Mouse (Mus musculus): ENCODE measurements at regions not wholly inside any gene's neighbourhood (a gene's known extent, or its start where the extent isn't known, plus 50 kb on each side); places are given as distances from the start of the nearest gene placed in this dataset.

DNA sequence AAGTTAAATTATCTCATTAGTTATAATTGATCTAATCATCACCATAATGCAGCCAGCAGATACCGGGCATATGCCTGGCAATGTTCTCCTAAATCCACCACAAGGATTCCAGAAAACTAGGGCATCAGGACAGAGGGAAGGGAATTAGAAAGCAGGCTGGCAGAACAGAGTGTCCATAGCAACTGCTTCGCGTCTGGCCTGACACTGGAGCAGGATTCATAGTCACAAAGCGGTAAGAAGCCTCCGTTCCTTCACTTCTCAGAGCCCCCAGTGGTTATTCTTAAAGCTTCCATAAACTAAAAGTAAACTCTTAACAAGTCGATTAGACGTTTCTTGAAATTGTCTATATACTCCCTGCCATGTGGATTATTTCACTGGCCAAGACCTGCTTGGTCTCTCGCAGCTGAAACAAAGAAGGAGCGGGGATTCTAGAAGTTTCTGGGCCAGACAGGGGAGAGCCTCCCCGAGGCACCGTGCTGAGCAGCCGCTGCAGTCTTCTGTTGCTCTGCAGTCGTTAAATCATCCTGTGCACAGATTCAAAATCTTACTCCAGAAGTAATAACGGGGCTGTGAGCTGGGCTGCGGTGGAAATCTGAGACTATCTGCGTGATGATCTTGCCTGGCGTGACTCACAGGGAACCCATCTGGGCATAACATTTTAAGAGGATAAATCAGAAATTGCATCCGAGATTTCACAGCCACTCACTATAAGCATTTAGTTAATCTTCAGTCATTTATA lies 144.2 kb upstream of the Map3k7 start:
- no peaks in the 10 kb centered on the region for H3K36me3 ChIP-seq (ENCODE audit: control insufficient read depth, insufficient read depth, low read length)
- H3K27me3 ChIP-seq (replicated peaks; ENCODE audit: control insufficient read depth, insufficient read depth, low read length) = no peaks in the 10 kb centered on the region
- no peaks in the 10 kb centered on the region for H3K4me1 ChIP-seq (replicated peaks; ENCODE audit: control insufficient read depth, insufficient read depth, low read length)
- no peak overlapping the region for H3K27ac ChIP-seq (ENCODE audit: low read depth, low read length)
- DNase-seq (ENCODE audit: low spot score) = no peak
- no peak for ATAC-seq (replicated peaks; ENCODE audit: low FRiP score)
- no peaks in the 10 kb centered on the region for H3K9me3 ChIP-seq (ENCODE audit: control insufficient read depth, low read length)
- H3K4me2 ChIP-seq = no peak overlapping the region
- H3K4me3 ChIP-seq (ENCODE audit: low read depth, low read length) = no peak overlapping the region
- WGBS = 73% methylated on average over 18 of the region's 18 CpGs
- no peak overlapping the region for H3K9ac ChIP-seq (ENCODE audit: low read depth, low read length)

DNA sequence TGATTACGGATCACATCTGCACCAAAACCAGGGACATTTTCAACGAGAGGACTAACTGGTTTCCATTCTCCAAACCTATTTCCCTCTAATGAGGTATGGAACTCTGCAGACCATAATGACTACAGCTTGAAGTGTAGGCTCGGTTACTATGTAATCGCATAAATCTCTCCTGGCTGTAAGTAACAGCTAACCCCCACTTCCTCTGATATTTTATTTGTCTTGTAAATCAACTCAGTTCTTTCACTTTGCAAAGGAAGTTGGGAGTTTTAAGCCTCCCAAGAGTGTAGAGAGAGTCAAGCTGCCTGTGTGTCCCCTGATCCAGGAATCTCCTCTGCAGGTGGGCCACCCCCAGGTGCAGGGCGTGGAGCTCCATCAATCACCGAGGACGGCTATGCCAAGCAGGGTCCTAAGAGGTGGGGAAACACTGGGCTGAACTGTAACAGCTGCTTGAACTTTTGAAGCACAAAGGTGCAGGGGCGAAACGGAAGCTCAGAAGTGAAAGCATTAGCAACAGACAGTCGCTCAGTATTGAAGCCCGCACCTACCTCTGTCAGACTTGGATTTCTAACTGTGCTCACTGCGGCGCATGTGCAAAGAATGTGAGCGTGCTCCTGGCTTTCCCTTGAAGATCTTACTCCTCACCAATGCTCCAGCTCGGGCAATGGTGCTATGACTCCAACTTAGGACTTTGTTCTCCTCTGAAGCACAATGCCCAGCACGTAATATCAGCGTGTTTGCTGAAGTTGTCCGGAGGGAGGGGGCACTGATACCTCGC lies 140.1 kb upstream of the Map3k7 start:
- WGBS = 50% methylated on average over 19 of the region's 19 CpGs
- Histone ChIP-seq H3K9ac (ENCODE audit: low read depth, low read length) (no peak overlapping the region), H3K9me3 (ENCODE audit: control insufficient read depth, low read length) (no peaks in the 10 kb centered on the region), H3K4me3 (ENCODE audit: low read depth, low read length) (no peak overlapping the region), H3K36me3 (ENCODE audit: control insufficient read depth, insufficient read depth, low read length) (no peaks in the 10 kb centered on the region), H3K4me2 (peak overlapping the region; percentile 41), H3K4me1 (replicated peaks; ENCODE audit: control insufficient read depth, insufficient read depth, low read length) (no peaks in the 10 kb centered on the region), H3K27ac (ENCODE audit: low read depth, low read length) (no peak overlapping the region), H3K27me3 (replicated peaks; ENCODE audit: control insufficient read depth, insufficient read depth, low read length) (no peaks in the 10 kb centered on the region)
- DNase-seq (ENCODE audit: low spot score) = no peak
- no peak for ATAC-seq (replicated peaks; ENCODE audit: low FRiP score)

DNA sequence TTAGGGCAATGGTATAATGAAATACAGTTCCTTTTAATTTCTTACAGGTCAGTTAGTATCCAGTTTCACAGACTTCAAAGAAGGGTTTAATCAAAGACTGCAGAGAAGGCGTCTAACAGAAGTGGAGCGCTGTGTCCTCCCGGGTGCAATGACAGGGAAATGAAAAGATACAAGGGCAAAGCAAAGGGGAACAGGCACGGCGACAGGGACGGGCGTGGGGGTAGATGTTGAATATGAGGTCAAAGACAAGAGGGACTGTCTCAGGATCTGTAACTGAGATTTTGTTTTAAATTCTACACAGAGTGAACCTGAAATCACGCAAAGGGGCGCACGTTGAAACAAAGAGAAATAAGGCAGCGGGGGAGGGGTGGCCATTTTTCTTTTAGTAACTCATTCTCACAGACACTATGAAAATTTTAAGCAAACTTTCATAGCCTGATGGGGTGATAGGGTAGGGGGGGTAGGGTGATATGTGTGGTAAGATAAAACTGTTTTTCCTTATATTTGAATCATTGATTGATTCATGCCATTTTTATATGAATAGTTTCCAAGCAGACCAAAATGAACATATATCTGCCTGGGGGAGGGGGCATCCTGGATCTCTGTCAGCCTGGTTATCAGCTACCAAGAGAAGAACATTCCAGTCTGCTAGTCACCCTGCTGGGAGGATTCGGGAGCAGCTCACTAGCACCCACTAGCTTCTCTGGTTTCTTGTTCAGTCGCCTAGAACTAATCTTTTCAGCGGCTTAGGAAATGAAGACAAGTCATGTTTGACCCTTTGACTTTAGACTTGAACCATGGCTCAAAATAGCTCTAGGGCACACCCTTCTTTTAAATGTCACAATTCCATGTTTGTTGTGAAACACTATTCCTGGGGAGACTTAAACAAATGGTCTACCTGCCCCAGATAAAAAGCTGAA lies 139.1 kb upstream of the Map3k7 start:
- H3K9ac ChIP-seq (ENCODE audit: low read depth, low read length) = no peak overlapping the region
- 63% methylated on average over 14 of the region's 14 CpGs for WGBS
- ATAC-seq (replicated peaks; ENCODE audit: low FRiP score) (no peak), DNase-seq (ENCODE audit: low spot score) (no peak)
- H3K4me2 ChIP-seq = peak overlapping the region; percentile 41
- no peaks in the 10 kb centered on the region for H3K4me1 ChIP-seq (replicated peaks; ENCODE audit: control insufficient read depth, insufficient read depth, low read length)
- H3K9me3 ChIP-seq (ENCODE audit: control insufficient read depth, low read length) = no peaks in the 10 kb centered on the region
- no peak overlapping the region for H3K27ac ChIP-seq (ENCODE audit: low read depth, low read length)
- no peaks in the 10 kb centered on the region for H3K36me3 ChIP-seq (ENCODE audit: control insufficient read depth, insufficient read depth, low read length)
- H3K27me3 ChIP-seq (replicated peaks; ENCODE audit: control insufficient read depth, insufficient read depth, low read length) = no peaks in the 10 kb centered on the region
- H3K4me3 ChIP-seq (ENCODE audit: low read depth, low read length) = no peak overlapping the region

DNA sequence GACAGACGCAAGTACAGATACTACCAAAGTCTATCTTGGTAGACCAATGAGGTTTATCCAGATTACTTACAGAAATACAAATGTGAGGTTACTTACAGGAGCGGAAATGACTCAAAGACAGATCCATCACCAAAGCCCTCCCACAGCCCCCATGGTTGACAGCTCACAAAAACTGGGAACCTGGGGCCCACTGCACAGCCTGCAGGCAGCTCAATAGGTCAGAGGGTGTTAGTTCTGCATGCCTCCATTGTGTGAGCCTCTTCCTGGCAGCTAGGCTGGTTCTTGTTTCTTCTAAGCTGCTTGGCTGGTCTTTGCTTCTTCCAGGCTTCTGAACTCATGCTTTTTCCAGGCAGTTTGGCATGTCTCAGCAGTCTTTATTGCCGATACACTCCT lies 138.5 kb upstream of the Map3k7 start:
- Histone ChIP-seq H3K36me3 (ENCODE audit: control insufficient read depth, insufficient read depth, low read length) (no peaks in the 10 kb centered on the region), H3K4me1 (replicated peaks; ENCODE audit: control insufficient read depth, insufficient read depth, low read length) (no peaks in the 10 kb centered on the region), H3K4me2 (no peak overlapping the region), H3K4me3 (ENCODE audit: low read depth, low read length) (no peak overlapping the region), H3K9ac (ENCODE audit: low read depth, low read length) (no peak overlapping the region), H3K27me3 (replicated peaks; ENCODE audit: control insufficient read depth, insufficient read depth, low read length) (no peaks in the 10 kb centered on the region), H3K9me3 (ENCODE audit: control insufficient read depth, low read length) (no peaks in the 10 kb centered on the region), H3K27ac (ENCODE audit: low read depth, low read length) (no peak overlapping the region)
- WGBS = 76% methylated on average over 3 of the region's 3 CpGs
- DNase-seq (ENCODE audit: low spot score) = no peak
- ATAC-seq (replicated peaks; ENCODE audit: low FRiP score) = no peak

DNA sequence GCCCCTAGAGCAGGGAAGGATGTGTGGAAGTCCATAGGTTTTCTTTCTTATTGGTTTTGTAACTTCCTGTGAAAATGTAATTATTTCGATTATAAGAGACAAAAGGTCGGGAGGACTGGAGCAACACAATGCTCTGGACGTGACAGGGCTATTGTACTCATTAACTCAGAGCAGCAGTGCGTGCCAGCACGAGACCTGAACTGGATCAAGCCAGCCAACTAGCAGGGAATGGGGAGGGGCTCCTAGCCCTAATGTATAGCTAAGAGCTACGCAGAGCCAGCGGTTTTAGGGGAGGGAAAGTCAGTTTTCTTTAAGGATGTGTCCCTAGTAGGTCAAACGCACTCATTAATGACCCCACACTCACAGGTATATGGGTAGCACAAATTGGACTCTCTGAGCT lies 137.2 kb upstream of the Map3k7 start:
- Histone ChIP-seq H3K27ac (ENCODE audit: low read depth, low read length) (no peak overlapping the region), H3K27me3 (replicated peaks; ENCODE audit: control insufficient read depth, insufficient read depth, low read length) (no peaks in the 10 kb centered on the region), H3K4me3 (ENCODE audit: low read depth, low read length) (no peak overlapping the region), H3K9me3 (ENCODE audit: control insufficient read depth, low read length) (no peaks in the 10 kb centered on the region), H3K4me2 (no peak overlapping the region), H3K36me3 (ENCODE audit: control insufficient read depth, insufficient read depth, low read length) (no peaks in the 10 kb centered on the region), H3K4me1 (replicated peaks; ENCODE audit: control insufficient read depth, insufficient read depth, low read length) (no peaks in the 10 kb centered on the region), H3K9ac (ENCODE audit: low read depth, low read length) (no peak overlapping the region)
- DNase-seq (ENCODE audit: low spot score) (no peak), ATAC-seq (replicated peaks; ENCODE audit: low FRiP score) (no peak)
- WGBS = 86% methylated on average over 8 of the region's 8 CpGs

DNA sequence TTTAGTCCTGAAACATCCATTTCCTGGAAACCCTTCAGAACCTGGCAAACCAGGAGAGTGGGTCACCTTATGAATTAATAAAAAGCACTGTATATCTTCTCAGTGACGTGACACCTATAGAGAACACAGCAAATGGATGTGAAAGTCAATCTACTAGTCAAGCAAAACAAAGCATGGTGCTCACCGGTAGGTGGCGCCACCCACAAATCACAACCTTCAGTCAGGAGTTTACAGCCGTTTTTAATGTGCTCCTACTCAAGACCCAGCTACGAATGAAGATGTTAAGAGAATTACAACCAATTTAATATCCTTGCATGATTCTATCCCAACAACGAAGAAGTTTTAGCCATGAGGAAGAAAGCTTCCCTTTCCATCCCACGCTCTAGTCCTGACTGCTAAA lies 136.6 kb upstream of the Map3k7 start:
- no peak overlapping the region for H3K27ac ChIP-seq (ENCODE audit: low read depth, low read length)
- H3K9me3 ChIP-seq (ENCODE audit: control insufficient read depth, low read length) = no peaks in the 10 kb centered on the region
- ATAC-seq (replicated peaks; ENCODE audit: low FRiP score) (no peak), DNase-seq (ENCODE audit: low spot score) (no peak)
- WGBS = 62% methylated on average over 7 of the region's 7 CpGs
- H3K9ac ChIP-seq (ENCODE audit: low read depth, low read length) = no peak overlapping the region
- no peaks in the 10 kb centered on the region for H3K27me3 ChIP-seq (replicated peaks; ENCODE audit: control insufficient read depth, insufficient read depth, low read length)
- H3K36me3 ChIP-seq (ENCODE audit: control insufficient read depth, insufficient read depth, low read length) = no peaks in the 10 kb centered on the region
- H3K4me1 ChIP-seq (replicated peaks; ENCODE audit: control insufficient read depth, insufficient read depth, low read length) = no peaks in the 10 kb centered on the region
- H3K4me2 ChIP-seq = no peak overlapping the region
- no peak overlapping the region for H3K4me3 ChIP-seq (ENCODE audit: low read depth, low read length)

DNA sequence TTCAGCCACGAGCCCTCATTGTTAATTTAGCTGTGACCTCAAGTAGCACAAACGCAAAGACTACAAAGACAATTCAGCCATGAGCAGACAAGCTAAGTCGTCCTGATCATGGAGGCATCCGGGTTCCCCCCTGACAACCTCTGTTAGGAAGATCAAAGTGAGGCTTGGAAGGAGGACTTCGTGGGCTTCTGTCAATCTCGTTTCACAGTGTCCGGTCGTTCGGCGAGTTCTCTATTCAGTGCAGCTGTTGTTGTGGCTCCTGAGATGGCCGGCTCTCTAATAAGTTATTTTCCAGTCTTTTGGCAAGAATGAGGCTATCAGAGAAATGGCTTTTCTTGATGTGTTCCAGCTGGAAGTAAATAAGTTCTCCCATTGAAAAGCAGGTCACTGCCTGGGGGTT lies 133.7 kb upstream of the Map3k7 start:
- H3K36me3 ChIP-seq (ENCODE audit: control insufficient read depth, insufficient read depth, low read length) = no peaks in the 10 kb centered on the region
- DNase-seq (ENCODE audit: low spot score) (no peak), ATAC-seq (replicated peaks; ENCODE audit: low FRiP score) (no peak)
- no peak overlapping the region for H3K4me3 ChIP-seq (ENCODE audit: low read depth, low read length)
- no peaks in the 10 kb centered on the region for H3K9me3 ChIP-seq (ENCODE audit: control insufficient read depth, low read length)
- H3K4me1 ChIP-seq (replicated peaks; ENCODE audit: control insufficient read depth, insufficient read depth, low read length) = no peaks in the 10 kb centered on the region
- no peak overlapping the region for H3K27ac ChIP-seq (ENCODE audit: low read depth, low read length)
- WGBS = 64% methylated on average over 11 of the region's 11 CpGs
- no peaks in the 10 kb centered on the region for H3K27me3 ChIP-seq (replicated peaks; ENCODE audit: control insufficient read depth, insufficient read depth, low read length)
- no peak overlapping the region for H3K4me2 ChIP-seq
- no peak overlapping the region for H3K9ac ChIP-seq (ENCODE audit: low read depth, low read length)

DNA sequence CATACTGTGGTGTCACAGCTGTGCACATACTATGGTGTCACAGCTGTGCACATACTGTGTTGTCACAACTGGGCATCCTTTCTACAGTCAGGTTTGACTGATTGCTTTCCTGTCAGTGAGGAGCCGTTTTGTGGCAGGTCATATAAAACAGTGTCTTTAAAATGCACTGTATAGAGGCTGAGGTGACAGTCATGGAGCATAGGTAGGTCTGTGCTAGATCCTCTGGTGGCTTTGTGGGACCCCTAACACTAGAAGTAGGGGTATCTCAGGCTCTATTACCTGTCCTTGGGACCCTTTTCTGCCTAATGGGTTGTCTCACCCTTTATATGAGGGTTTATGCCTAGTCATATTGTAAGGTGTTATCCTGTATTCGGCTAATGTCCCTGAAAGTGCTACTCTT lies 132.4 kb upstream of the Map3k7 start:
- Histone ChIP-seq H3K36me3 (ENCODE audit: control insufficient read depth, insufficient read depth, low read length) (no peaks in the 10 kb centered on the region), H3K9ac (ENCODE audit: low read depth, low read length) (no peak overlapping the region), H3K4me2 (no peak overlapping the region), H3K4me3 (ENCODE audit: low read depth, low read length) (no peak overlapping the region), H3K27me3 (replicated peaks; ENCODE audit: control insufficient read depth, insufficient read depth, low read length) (no peaks in the 10 kb centered on the region), H3K4me1 (replicated peaks; ENCODE audit: control insufficient read depth, insufficient read depth, low read length) (no peaks in the 10 kb centered on the region), H3K27ac (ENCODE audit: low read depth, low read length) (no peak overlapping the region), H3K9me3 (ENCODE audit: control insufficient read depth, low read length) (no peaks in the 10 kb centered on the region)
- ATAC-seq (replicated peaks; ENCODE audit: low FRiP score) (no peak), DNase-seq (ENCODE audit: low spot score) (no peak)
- 75% methylated on average over 2 of the region's 2 CpGs for WGBS
